Mouse (Mus musculus) embryonic facial prominence, embryonic 15.5 days (tissue): Measurements from ENCODE around the gene Cflar. TPM values are rescaled to one million over a fixed set of nuclear protein-coding genes. Genes with fewer than 3 reads are reported as not detected.

ENCODE experiments used
- ATAC-seq: fragments of 200-750 bp; cut with Nextera tagmentation; 2 replicates; pipeline ENCODE4 v1.8.0; 2017; ENCODE audit warnings: low read depth, moderate TSS enrichment; ENCODE audit not compliant: insufficient number of reproducible peaks, low FRiP score, low TSS enrichment
- H3K27ac ChIP-seq: fragments of 300-500 bp; sonication (generic); replicated peaks from 2 replicates; pipeline ENCODE4 v1.5.1; 2015; ENCODE audit warnings: mild to moderate bottlenecking, inconsistent platforms
- H3K27me3 ChIP-seq: fragments of 300-500 bp; sonication (generic); 2 replicates; pipeline ENCODE4 v1.6.1; 2015; ENCODE audit warnings: inconsistent platforms
- H3K36me3 ChIP-seq: fragments of 300-500 bp; sonication (generic); 2 replicates; pipeline ENCODE4 v1.6.1; 2015; ENCODE audit warnings: mild to moderate bottlenecking, inconsistent platforms
- H3K4me1 ChIP-seq: fragments of 300-500 bp; sonication (generic); 2 replicates; pipeline ENCODE4 v1.6.1; 2015; ENCODE audit warnings: inconsistent platforms
- H3K4me2 ChIP-seq: fragments of 300-500 bp; sonication (generic); replicated peaks from 2 replicates; pipeline ENCODE4 v1.6.1; 2015; ENCODE audit warnings: mild to moderate bottlenecking, inconsistent platforms
- H3K4me3 ChIP-seq: fragments of 300-500 bp; sonication (generic); replicated peaks from 2 replicates; pipeline ENCODE4 v1.5.1; 2015; ENCODE audit warnings: mild to moderate bottlenecking, inconsistent platforms
- H3K9ac ChIP-seq: fragments of 300-500 bp; sonication (generic); 2 replicates; pipeline ENCODE4 v1.6.1; 2015; ENCODE audit warnings: inconsistent platforms
- H3K9me3 ChIP-seq: fragments of 300-500 bp; sonication (generic); replicated peaks from 2 replicates; pipeline ENCODE4 v1.6.1; 2016; ENCODE audit warnings: inconsistent platforms
- WGBS: fragments of 180-500 bp; shearing (Covaris S2); methylation state at CpG from one replicate; pipeline ENCODE4 v1.1.7; 2015; 5-methylcytosine and 5-hydroxymethylcytosine counted together
- polyA plus RNA-seq: library from polyadenylated mRNA; unstranded; fragments of >200 nt; fragmentation: Nextera tagmentation; extraction: Ambion mirVana; gene quantifications from 2 replicates; pipeline ENCODE4 v1.2.1, GENCODE M21; 2015

The Cflar gene
- polyA plus RNA-seq, 1 experiment from 2014 or later = 39.2 TPM

- Histone ChIP-seq H3K27me3 (no peaks in the 10 kb centered on the region), H3K4me3 (no peak overlapping the region), H3K9ac (no peak overlapping the region), H3K4me2 (0 out of 2 replicates have a peak overlapping the region, but pooled peaks have one; percentile 6), H3K9me3 (no peaks in the 10 kb centered on the region), H3K27ac (peak overlapping the region; percentile 58), H3K36me3 (peaks cover 7% of the 10 kb centered on the region; the same call in 1 of the 2 replicates), H3K4me1 (no peaks in the 10 kb centered on the region)
- ATAC-seq = no peak; the same call in 1 of the 2 replicates
- WGBS = 69% methylated on average over 18 of the region's 18 CpGs
These were observed 91.3 kb downstream of the Cflar start for GRCm38 (mm10) chr1:58802322-58803273.

- H3K9ac ChIP-seq = no peak overlapping the region
- no peaks in the 10 kb centered on the region for H3K27me3 ChIP-seq
- no peak for ATAC-seq
- no peak overlapping the region for H3K4me3 ChIP-seq
- no peaks in the 10 kb centered on the region for H3K9me3 ChIP-seq
- WGBS = 80% methylated on average over 6 of the region's 6 CpGs
- no peaks in the 10 kb centered on the region for H3K4me1 ChIP-seq
- H3K36me3 ChIP-seq = peaks cover 7% of the 10 kb centered on the region; the same call in 1 of the 2 replicates
- no peak overlapping the region; the same call in 1 of the 2 replicates for H3K27ac ChIP-seq
- H3K4me2 ChIP-seq = no peak overlapping the region
These were observed 92.2 kb downstream of the Cflar start for GRCm38 (mm10) chr1:58803531-58803930.

DNA sequence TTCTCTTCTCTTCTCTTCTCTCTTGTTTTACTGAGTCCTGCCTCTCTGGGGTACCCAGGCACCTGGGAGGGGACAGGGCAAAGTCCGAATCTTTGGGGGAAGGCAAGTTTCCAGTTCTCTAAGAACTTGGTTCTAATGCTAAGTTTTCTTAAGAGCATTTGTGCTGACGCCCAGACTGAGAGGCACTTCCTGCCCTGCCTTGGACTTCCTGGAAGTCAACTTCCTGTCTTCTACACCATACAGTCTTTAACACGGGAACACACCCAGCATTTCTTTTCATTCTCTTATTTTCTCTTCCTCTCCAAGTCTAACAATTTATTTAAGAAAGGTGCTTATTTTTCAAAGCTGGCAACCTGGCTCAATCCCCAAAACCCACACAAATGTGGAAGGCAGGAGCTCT lies 95.3 kb downstream of the Cflar start:
- WGBS = 81% methylated on average over 3 of the region's 3 CpGs
- no peak for ATAC-seq
- no peak overlapping the region for H3K4me2 ChIP-seq
- no peaks in the 10 kb centered on the region for H3K4me1 ChIP-seq
- H3K4me3 ChIP-seq = no peak overlapping the region
- no peaks in the 10 kb centered on the region for H3K27me3 ChIP-seq
- no peak overlapping the region for H3K27ac ChIP-seq
- H3K9ac ChIP-seq = no peak overlapping the region
- no peaks in the 10 kb centered on the region for H3K36me3 ChIP-seq
- no peaks in the 10 kb centered on the region for H3K9me3 ChIP-seq

Other genes with a start within 250 kb of the Cflar start
- gene Orc2, start 206.4 kb upstream of the Cflar start, polyA plus RNA-seq = 25.9 and 27.1 TPM in 2 replicates
- gene Fam126b, start 125.2 kb upstream of the Cflar start, polyA plus RNA-seq = 6.8 and 9.0 TPM in 2 replicates
- gene Ndufb3, start 125.1 kb upstream of the Cflar start, polyA plus RNA-seq = 154 and 169 TPM in 2 replicates
- 0.17 and 0.68 TPM in 2 replicates for gene Als2cr12, start 15.5 kb upstream of the Cflar start, polyA plus RNA-seq
- gene Casp8, start 83.9 kb downstream of the Cflar start, polyA plus RNA-seq = 31.5 and 31.7 TPM in 2 replicates